Mouse (Mus musculus) kidney, adult 10 weeks (tissue): Measurements from ENCODE around the gene C1qtnf1. TPM values are rescaled to one million over a fixed set of nuclear protein-coding genes. Genes with fewer than 3 reads are reported as not detected.

Source experiments
- polyA plus RNA-seq: library from polyadenylated mRNA; stranded (reverse); fragments of 350-450 nt; fragmentation: Illumina TruSeq; extraction: RNeasy Lipid Tissue Mini Kit (QIAGEN cat#74804); gene quantifications from one replicate; pipeline ENCODE4 v1.2.3, GENCODE M21; 2014; ENCODE audit warnings: low read depth, low replicate concordance

The C1qtnf1 gene
- polyA plus RNA-seq = 3.9 TPM

GRCm38 (mm10) chr11:118427986-118428385 is at the start of gene C1qtnf1:
Gene C1qtnf1, plus strand, starts transcription at chr11:118428203.

GRCm38 (mm10) chr11:118401760-118402280 is 26.2 kb upstream of the C1qtnf1 start, which contains the start of gene Lgals3bp:
Gene Lgals3bp, minus strand, starts transcription at chr11:118402092.

GRCm38 (mm10) chr11:118418834-118419504 is 9.0 kb upstream of the C1qtnf1 start, which contains the start of gene Cant1:
Gene Cant1, minus strand, starts transcription at chr11:118419086.

GRCm38 (mm10) chr11:118476396-118477373 is 48.7 kb downstream of the C1qtnf1 start, which contains the start of gene Engase:
Gene Engase, plus strand, starts transcription at chr11:118476829.

Other genes with a start within 250 kb of the C1qtnf1 start
- 31.2 TPM for gene Cyth1, start 179.6 kb upstream of the C1qtnf1 start, polyA plus RNA-seq
- 1.9 TPM for gene Usp36, start 138.0 kb upstream of the C1qtnf1 start, polyA plus RNA-seq
- not detected for gene Cep295nl, start 85.7 kb upstream of the C1qtnf1 start, polyA plus RNA-seq
- gene Timp2, start 72.5 kb upstream of the C1qtnf1 start, polyA plus RNA-seq = 39.2 TPM
- gene Lgals3bp, start 26.1 kb upstream of the C1qtnf1 start, polyA plus RNA-seq = 7.9 TPM
- gene Cant1, start 9.1 kb upstream of the C1qtnf1 start, polyA plus RNA-seq = 4.0 TPM
- gene Engase, start 48.6 kb downstream of the C1qtnf1 start, polyA plus RNA-seq = 1.6 TPM